Mouse (Mus musculus) bone marrow, adult 2 months (tissue): ENCODE measurements around the gene Rps2.

Experiments used
- CTCF ChIP-seq: fragments of 200-500 bp; IDR thresholded peaks from 2 replicates; pipeline ENCODE4 v1.5.1; 2011; ENCODE audit warnings: low read length, control low read depth; ENCODE audit not compliant: control insufficient read depth, insufficient read depth
- POLR2A ChIP-seq: fragments of 200-500 bp; IDR thresholded peaks from 2 replicates; pipeline ENCODE4 v1.6.1; 2011; ENCODE audit warnings: low read depth, mild to moderate bottlenecking, control low read depth, low read length, borderline replicate concordance; ENCODE audit not compliant: control insufficient read depth

DNA sequence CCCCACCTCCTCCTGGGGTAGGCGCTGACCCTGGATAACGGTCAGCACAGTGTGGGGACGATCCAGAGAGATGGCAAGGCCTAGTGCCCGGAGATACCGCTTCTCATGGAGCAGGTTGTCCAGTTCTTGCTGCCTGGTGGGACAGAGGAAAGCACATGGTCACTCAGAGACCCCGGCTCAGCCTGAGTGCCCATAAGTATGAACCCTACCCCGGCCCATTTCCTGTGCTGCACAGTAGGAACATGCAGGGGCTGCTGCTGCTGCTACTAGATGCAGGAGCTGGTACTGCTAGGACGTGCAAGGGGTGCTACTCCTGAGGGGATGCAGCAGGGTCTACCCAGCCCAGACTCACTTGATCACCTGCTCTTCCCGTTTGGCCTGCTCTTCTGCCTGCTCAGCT lies 16.7 kb upstream of the Rps2 start:
- TF ChIP-seq CTCF: no peak
- no peak for TF ChIP-seq POLR2A
